Mouse (Mus musculus): Measurements from ENCODE around the gene Gmeb1.

DNA sequence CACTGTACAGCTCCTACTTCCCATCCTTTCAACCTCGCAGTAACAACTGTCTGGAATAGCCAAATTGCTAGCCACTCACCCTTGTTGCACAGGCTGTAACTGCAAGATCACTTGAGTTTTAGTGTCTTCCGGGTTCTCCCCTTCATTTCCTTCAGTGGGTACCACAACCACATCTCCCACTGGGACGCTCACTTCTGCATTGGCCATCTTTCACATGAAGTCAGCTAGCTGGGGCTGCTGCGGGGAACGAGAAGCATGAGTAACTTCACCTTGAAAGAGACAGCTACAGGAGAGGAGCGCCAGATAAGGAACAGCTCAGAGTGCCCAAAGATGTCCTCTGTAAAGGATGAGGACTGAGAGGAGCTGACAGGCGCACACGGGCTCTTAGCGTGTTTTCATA lies 9.8 kb downstream of the Gmeb1 start:
- no peak for TF ChIP-seq CTCF (IDR thresholded peaks at IDR 0.05; ENCODE audit: control insufficient read depth, insufficient read depth, low read length)
- TF ChIP-seq POLR2A (IDR thresholded peaks at IDR 0.05; ENCODE audit: borderline replicate concordance, control insufficient read depth, low read depth, low read length) = no peak

Data from bone marrow, adult 2 months (tissue).